Mouse (Mus musculus): Measurements from ENCODE around the gene Rbfox3. TPM values are rescaled to one million over a fixed set of nuclear protein-coding genes. Genes with fewer than 3 reads are reported as not detected.

Rbfox3 gene
- polyA plus RNA-seq, 1 experiment = 9.8 TPM

- DNase-seq (ENCODE audit: low read depth) = no peak
Measured at GRCm38 (mm10) chr11:118760296-118760988, 151.0 kb downstream of the Rbfox3 start.

- no peak for DNase-seq (ENCODE audit: low read depth)
Measured at GRCm38 (mm10) chr11:118759228-118759627, 152.2 kb downstream of the Rbfox3 start.

GRCm38 (mm10) chr11:118758277-118758990, 153.0 kb downstream of the Rbfox3 start:
- DNase-seq (ENCODE audit: low read depth) = no peak

- no peak for DNase-seq (ENCODE audit: low read depth)
Measured at GRCm38 (mm10) chr11:118757488-118757887, 153.9 kb downstream of the Rbfox3 start.

- DNase-seq (ENCODE audit: low read depth) = no peak
Measured at GRCm38 (mm10) chr11:118755003-118755402, 156.4 kb downstream of the Rbfox3 start.

GRCm38 (mm10) chr11:118754535-118754934, 156.9 kb downstream of the Rbfox3 start:
- DNase-seq (ENCODE audit: low read depth) = no peak

GRCm38 (mm10) chr11:118751879-118752616, 159.3 kb downstream of the Rbfox3 start:
- DNase-seq (ENCODE audit: low read depth) = no peak

GRCm38 (mm10) chr11:118750745-118751330, 160.6 kb downstream of the Rbfox3 start:
- DNase-seq (ENCODE audit: low read depth) = no peak

- DNase-seq (ENCODE audit: low read depth) = no peak
Measured at GRCm38 (mm10) chr11:118749541-118749940, 161.9 kb downstream of the Rbfox3 start.

GRCm38 (mm10) chr11:118748622-118749021, 162.8 kb downstream of the Rbfox3 start:
- no peak for DNase-seq (ENCODE audit: low read depth)

- no peak for DNase-seq (ENCODE audit: low read depth)
Measured at GRCm38 (mm10) chr11:118745279-118745678, 166.1 kb downstream of the Rbfox3 start.

GRCm38 (mm10) chr11:118744782-118745181, 166.6 kb downstream of the Rbfox3 start:
- DNase-seq (ENCODE audit: low read depth) = no peak

- DNase-seq (ENCODE audit: low read depth) = no peak
Measured at GRCm38 (mm10) chr11:118742762-118743161, 168.6 kb downstream of the Rbfox3 start.

- no peak for DNase-seq (ENCODE audit: low read depth)
Measured at GRCm38 (mm10) chr11:118741262-118741661, 170.1 kb downstream of the Rbfox3 start.

- DNase-seq (ENCODE audit: low read depth) = no peak
Measured at GRCm38 (mm10) chr11:118740001-118740400, 171.4 kb downstream of the Rbfox3 start.

GRCm38 (mm10) chr11:118738855-118739832, 172.3 kb downstream of the Rbfox3 start:
- DNase-seq (ENCODE audit: low read depth) = no peak

GRCm38 (mm10) chr11:118738323-118738722, 173.1 kb downstream of the Rbfox3 start:
- DNase-seq (ENCODE audit: low read depth) = no peak

GRCm38 (mm10) chr11:118737821-118738220, 173.6 kb downstream of the Rbfox3 start:
- DNase-seq (ENCODE audit: low read depth) = no peak

- no peak for DNase-seq (ENCODE audit: low read depth)
Measured at GRCm38 (mm10) chr11:118736993-118737392, 174.4 kb downstream of the Rbfox3 start.

- DNase-seq (ENCODE audit: low read depth) = no peak
Measured at GRCm38 (mm10) chr11:118731655-118732054, 179.7 kb downstream of the Rbfox3 start.

GRCm38 (mm10) chr11:118729373-118729772, 182.0 kb downstream of the Rbfox3 start:
- no peak for DNase-seq (ENCODE audit: low read depth)
